Mouse (Mus musculus): ENCODE measurements around the gene Sppl3. TPM values are rescaled to one million over a fixed set of nuclear protein-coding genes. Genes with fewer than 3 reads are reported as not detected.
"Not testable (repeated sequence)": the region's sequence is repeated elsewhere in the genome, so short reads cannot be mapped to it uniquely, and the experiment has no call there.

Gene Sppl3
- polyA plus RNA-seq, 1 experiment from 2014 or later = 39.9 TPM

DNA sequence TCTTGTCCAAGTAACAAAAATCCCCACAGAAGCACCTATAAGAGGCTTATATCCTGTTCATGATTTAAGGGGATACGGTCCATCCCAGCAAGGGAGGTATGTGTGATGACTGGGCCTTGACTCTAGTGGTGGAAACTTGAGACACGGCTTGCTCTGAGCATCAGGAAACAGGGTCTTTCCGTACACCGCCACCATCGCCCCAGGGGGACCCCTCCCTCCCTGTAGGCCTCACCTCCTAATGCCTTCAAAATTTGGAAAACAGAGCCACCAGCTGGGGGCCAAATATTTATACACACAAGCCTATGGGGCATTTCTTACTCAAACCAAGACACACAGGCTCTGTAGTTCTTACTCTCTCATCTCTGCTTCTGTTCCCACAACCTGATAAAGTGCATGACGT is 80.8 kb downstream of the Sppl3 start:
- Histone ChIP-seq H3K27ac (replicated peaks in 1 of 2; ENCODE audit: control insufficient read depth in 1 of 2, insufficient read depth in 1 of 2, low read depth in 2 of 2, low read length in 2 of 2) (no peak overlapping the region), H3K4me3 (ENCODE audit: control insufficient read depth in 1 of 2, insufficient read depth in 1 of 2, low read depth in 1 of 2, low read length in 2 of 2) (no peak overlapping the region), H3K4me2 (ENCODE audit: low read length) (no peak overlapping the region), H3K27me3 (ENCODE audit: control insufficient read depth, insufficient read depth, low read length) (no peaks in the 10 kb centered on the region), H3K9me3 (ENCODE audit: control insufficient read depth, low read length) (0 out of 2 replicates have a peak, but pooled peaks cover 3% of the 10 kb centered on the region), H3K4me1 (ENCODE audit: control insufficient read depth in 2 of 2, insufficient read depth in 2 of 2, low read length in 2 of 2) (peaks cover 3 to 11% of the 10 kb centered on the region in 2 experiments; a peak in 3 of 4 replicates), H3K9ac (ENCODE audit: low read length) (no peak overlapping the region), H3K36me3 (ENCODE audit: control insufficient read depth, insufficient read depth, low read length) (peaks cover 79% of the 10 kb centered on the region)
- 95% methylated on average over 6 of the region's 6 CpGs for WGBS
- ATAC-seq (ENCODE audit: insufficient number of reproducible peaks, insufficient read depth, low FRiP score, low read depth) = no peak

DNA sequence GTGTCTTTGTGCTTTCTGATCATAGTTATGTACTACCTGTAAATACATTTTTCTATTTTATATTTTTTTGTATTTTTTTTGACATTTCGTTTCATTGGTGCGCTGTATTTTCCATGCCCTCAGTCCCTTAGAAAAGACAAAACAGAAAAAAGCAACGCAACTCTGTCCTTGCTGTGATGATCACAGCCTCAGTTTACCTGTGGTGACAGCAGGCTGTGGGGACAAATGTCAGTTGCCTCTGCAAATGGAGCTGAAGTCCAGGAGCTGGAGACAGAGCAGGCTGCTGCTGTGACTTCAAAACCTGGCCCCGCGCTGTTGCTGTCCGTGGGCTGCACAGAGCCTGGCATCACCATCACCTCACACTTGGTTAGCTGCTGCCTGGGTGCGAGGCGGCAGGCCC is 87.3 kb downstream of the Sppl3 start, which contains the start of gene Gm10401:
Gm10401 (minus strand) TSS at position 101 of the 400 bp plus-strand sequence.
- H3K9me3 ChIP-seq (ENCODE audit: control insufficient read depth, low read length) = no peaks in the 10 kb centered on the region
- H3K4me2 ChIP-seq (ENCODE audit: low read length) = no peak within 1 kb of the TSS
- H3K4me3 ChIP-seq (ENCODE audit: control insufficient read depth in 1 of 2, insufficient read depth in 1 of 2, low read depth in 1 of 2, low read length in 2 of 2) = no peak within 1 kb of the TSS
- H3K9ac ChIP-seq (ENCODE audit: low read length) = no peak within 1 kb of the TSS
- no peak for ATAC-seq (ENCODE audit: insufficient number of reproducible peaks, insufficient read depth, low FRiP score, low read depth)
- peaks cover 0 to 8% of the 10 kb centered on the region in 2 experiments; a peak in 3 of 4 replicates for H3K4me1 ChIP-seq (ENCODE audit: control insufficient read depth in 2 of 2, insufficient read depth in 2 of 2, low read length in 2 of 2)
- H3K36me3 ChIP-seq (ENCODE audit: control insufficient read depth, insufficient read depth, low read length) = peaks cover 74% of the 10 kb centered on the region
- no peaks in the 10 kb centered on the region for H3K27me3 ChIP-seq (ENCODE audit: control insufficient read depth, insufficient read depth, low read length)
- 89% methylated on average over 8 of the region's 8 CpGs for WGBS
- no peak within 1 kb of the TSS for H3K27ac ChIP-seq (replicated peaks in 1 of 2; ENCODE audit: control insufficient read depth in 1 of 2, insufficient read depth in 1 of 2, low read depth in 2 of 2, low read length in 2 of 2)

DNA sequence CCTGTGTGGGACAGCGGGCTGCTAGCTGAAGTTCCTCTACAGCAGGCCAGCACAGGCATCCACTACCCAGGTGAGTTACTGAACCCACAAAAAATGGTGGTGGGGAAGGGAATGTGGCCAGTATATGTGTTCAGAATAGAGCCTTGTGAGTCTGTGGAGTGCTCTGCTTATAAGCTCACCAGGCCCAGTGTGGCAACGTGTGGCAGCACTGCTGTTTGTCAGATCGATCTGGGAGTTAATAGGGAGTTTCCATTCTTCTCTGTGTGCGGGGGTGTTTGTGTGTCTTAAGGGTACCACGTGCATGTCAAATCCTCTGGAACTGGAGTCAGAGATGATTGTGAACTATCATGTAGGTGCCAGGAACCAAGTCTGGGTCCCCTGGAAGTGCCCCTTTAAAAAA is 88.6 kb downstream of the Sppl3 start:
- Histone ChIP-seq H3K9ac (ENCODE audit: low read length) (no peak overlapping the region), H3K27ac (replicated peaks in 1 of 2; ENCODE audit: control insufficient read depth in 1 of 2, insufficient read depth in 1 of 2, low read depth in 2 of 2, low read length in 2 of 2) (no peak overlapping the region), H3K36me3 (ENCODE audit: control insufficient read depth, insufficient read depth, low read length) (peaks cover 73% of the 10 kb centered on the region), H3K4me3 (ENCODE audit: control insufficient read depth in 1 of 2, insufficient read depth in 1 of 2, low read depth in 1 of 2, low read length in 2 of 2) (no peak overlapping the region), H3K4me1 (ENCODE audit: control insufficient read depth in 2 of 2, insufficient read depth in 2 of 2, low read length in 2 of 2) (no peaks in the 10 kb centered on the region; a peak in 1 of 4 replicates), H3K4me2 (ENCODE audit: low read length) (no peak overlapping the region), H3K27me3 (ENCODE audit: control insufficient read depth, insufficient read depth, low read length) (no peaks in the 10 kb centered on the region), H3K9me3 (ENCODE audit: control insufficient read depth, low read length) (no peaks in the 10 kb centered on the region)
- WGBS = 77% methylated on average over 5 of the region's 5 CpGs
- no peak for ATAC-seq (ENCODE audit: insufficient number of reproducible peaks, insufficient read depth, low FRiP score, low read depth)

DNA sequence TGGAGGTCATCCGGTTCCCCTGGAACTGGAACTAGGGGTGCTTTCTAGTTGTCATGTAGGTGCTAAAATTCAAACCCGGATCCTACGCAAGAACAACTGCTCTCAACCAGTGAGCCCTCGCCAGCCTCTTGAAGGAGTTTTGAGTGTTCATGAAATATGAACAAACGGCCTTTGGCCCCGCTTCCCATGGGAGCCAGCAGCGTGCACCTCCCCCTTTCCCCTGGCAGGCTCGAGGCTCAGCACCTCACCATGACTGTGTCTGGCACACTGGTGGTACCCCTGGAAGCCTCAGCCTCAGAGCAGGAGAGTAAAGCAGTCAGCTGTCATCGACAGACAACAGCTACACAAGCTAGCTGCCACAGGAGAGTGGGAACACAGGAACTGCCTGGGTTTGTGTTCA is 89.1 kb downstream of the Sppl3 start:
- H3K4me3 ChIP-seq (ENCODE audit: control insufficient read depth in 1 of 2, insufficient read depth in 1 of 2, low read depth in 1 of 2, low read length in 2 of 2) = no peak overlapping the region
- 80% methylated on average over 9 of the region's 9 CpGs for whole genome bisulfite sequencing
- H3K36me3 ChIP-seq (ENCODE audit: control insufficient read depth, insufficient read depth, low read length) = peaks cover 70% of the 10 kb centered on the region
- ATAC-seq (ENCODE audit: insufficient number of reproducible peaks, insufficient read depth, low FRiP score, low read depth) = no peak
- H3K4me2 ChIP-seq (ENCODE audit: low read length) = no peak overlapping the region
- H3K4me1 ChIP-seq (ENCODE audit: control insufficient read depth in 2 of 2, insufficient read depth in 2 of 2, low read length in 2 of 2) = no peaks in the 10 kb centered on the region; a peak in 1 of 4 replicates
- no peaks in the 10 kb centered on the region for H3K27me3 ChIP-seq (ENCODE audit: control insufficient read depth, insufficient read depth, low read length)
- no peaks in the 10 kb centered on the region for H3K9me3 ChIP-seq (ENCODE audit: control insufficient read depth, low read length)
- H3K9ac ChIP-seq (ENCODE audit: low read length) = no peak overlapping the region
- H3K27ac ChIP-seq (replicated peaks in 1 of 2; ENCODE audit: control insufficient read depth in 1 of 2, insufficient read depth in 1 of 2, low read depth in 2 of 2, low read length in 2 of 2) = no peak overlapping the region

DNA sequence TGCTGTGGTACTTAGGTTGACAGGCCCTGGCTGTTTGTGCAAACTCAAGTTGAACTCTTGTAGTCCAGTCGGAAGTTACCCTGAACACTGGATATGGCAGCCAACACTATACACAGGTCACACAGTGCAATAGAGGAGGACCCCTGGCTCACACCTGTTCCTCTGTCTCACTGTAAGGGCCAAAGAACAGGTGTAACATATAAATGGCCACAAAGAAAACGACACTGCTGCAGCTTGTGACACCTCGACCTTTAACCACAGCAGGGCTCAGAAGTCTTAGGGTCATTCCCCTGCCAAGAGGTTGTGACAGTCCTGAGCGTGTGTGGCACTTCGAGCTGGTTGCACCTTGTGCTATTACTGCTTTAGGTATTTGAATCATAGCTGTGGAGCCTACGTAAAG is 89.5 kb downstream of the Sppl3 start:
- no peak overlapping the region for H3K27ac ChIP-seq (replicated peaks in 1 of 2; ENCODE audit: control insufficient read depth in 1 of 2, insufficient read depth in 1 of 2, low read depth in 2 of 2, low read length in 2 of 2)
- H3K9me3 ChIP-seq (ENCODE audit: control insufficient read depth, low read length) = no peaks in the 10 kb centered on the region
- no peaks in the 10 kb centered on the region for H3K4me1 ChIP-seq (ENCODE audit: control insufficient read depth in 2 of 2, insufficient read depth in 2 of 2, low read length in 2 of 2)
- H3K4me3 ChIP-seq (ENCODE audit: control insufficient read depth in 1 of 2, insufficient read depth in 1 of 2, low read depth in 1 of 2, low read length in 2 of 2) = no peak overlapping the region
- H3K27me3 ChIP-seq (ENCODE audit: control insufficient read depth, insufficient read depth, low read length) = no peaks in the 10 kb centered on the region
- ATAC-seq (ENCODE audit: insufficient number of reproducible peaks, insufficient read depth, low FRiP score, low read depth) = no peak
- WGBS = 88% methylated on average over 6 of the region's 6 CpGs
- no peak overlapping the region for H3K9ac ChIP-seq (ENCODE audit: low read length)
- H3K36me3 ChIP-seq (ENCODE audit: control insufficient read depth, insufficient read depth, low read length) = peaks cover 66% of the 10 kb centered on the region
- no peak overlapping the region for H3K4me2 ChIP-seq (ENCODE audit: low read length)

DNA sequence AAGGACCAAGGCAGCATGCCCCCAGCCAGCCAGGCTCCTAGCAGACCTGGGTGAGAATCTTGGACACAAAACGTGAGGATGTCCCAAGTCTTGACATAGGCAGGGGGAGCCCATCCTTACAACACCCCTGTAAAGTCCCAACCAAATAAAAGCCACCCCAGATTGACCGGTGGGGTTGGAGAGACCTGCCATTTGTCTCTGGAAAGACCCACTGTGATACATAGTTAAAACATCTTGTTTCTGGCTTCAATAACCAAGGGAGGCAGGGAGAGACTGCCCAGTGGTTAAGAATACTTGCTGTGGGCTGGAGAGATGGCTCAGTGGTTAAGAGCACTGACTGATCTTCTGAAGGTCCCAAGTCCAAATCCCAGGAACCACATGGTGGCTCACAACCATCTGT is 91.3 kb downstream of the Sppl3 start:
- ATAC-seq (ENCODE audit: insufficient number of reproducible peaks, insufficient read depth, low FRiP score, low read depth) = no peak
- H3K9me3 ChIP-seq (ENCODE audit: control insufficient read depth, low read length) = no peaks in the 10 kb centered on the region
- no peaks in the 10 kb centered on the region for H3K4me1 ChIP-seq (ENCODE audit: control insufficient read depth in 2 of 2, insufficient read depth in 2 of 2, low read length in 2 of 2)
- H3K27me3 ChIP-seq (ENCODE audit: control insufficient read depth, insufficient read depth, low read length) = no peaks in the 10 kb centered on the region
- no peak overlapping the region for H3K27ac ChIP-seq (replicated peaks in 1 of 2; ENCODE audit: control insufficient read depth in 1 of 2, insufficient read depth in 1 of 2, low read depth in 2 of 2, low read length in 2 of 2)
- WGBS = 80% methylated on average over 2 of the region's 2 CpGs
- H3K4me3 ChIP-seq (ENCODE audit: control insufficient read depth in 1 of 2, insufficient read depth in 1 of 2, low read depth in 1 of 2, low read length in 2 of 2) = no peak overlapping the region
- H3K4me2 ChIP-seq (ENCODE audit: low read length) = no peak overlapping the region
- H3K9ac ChIP-seq (ENCODE audit: low read length) = no peak overlapping the region
- peaks cover 49% of the 10 kb centered on the region for H3K36me3 ChIP-seq (ENCODE audit: control insufficient read depth, insufficient read depth, low read length)

DNA sequence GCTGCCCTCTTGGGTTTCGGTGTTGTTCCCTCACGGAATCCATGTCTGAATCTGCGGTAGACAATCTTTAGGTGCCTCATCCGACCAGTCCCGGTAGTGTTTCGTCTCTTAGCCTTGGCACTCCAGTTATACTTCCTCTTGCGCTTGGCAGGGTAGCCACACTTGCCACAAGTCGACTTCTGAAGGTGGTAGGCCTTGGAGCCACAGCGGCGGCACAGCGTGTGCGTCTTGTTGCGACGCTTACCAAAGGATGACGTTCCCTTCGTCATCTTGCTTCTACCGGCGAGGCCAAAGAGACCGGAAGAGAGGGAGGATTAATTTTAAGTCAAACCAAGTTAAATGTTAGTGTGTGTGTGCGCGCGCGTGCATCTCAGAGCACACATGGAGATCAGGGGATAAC is 92.3 kb downstream of the Sppl3 start:
- not testable (repeated sequence) for H3K4me1 ChIP-seq (ENCODE audit: control insufficient read depth in 2 of 2, insufficient read depth in 2 of 2, low read length in 2 of 2); ATAC-seq (ENCODE audit: insufficient number of reproducible peaks, insufficient read depth, low FRiP score, low read depth); H3K4me3 ChIP-seq (ENCODE audit: control insufficient read depth in 1 of 2, insufficient read depth in 1 of 2, low read depth in 1 of 2, low read length in 2 of 2); H3K9me3 ChIP-seq (ENCODE audit: control insufficient read depth, low read length); H3K27ac ChIP-seq (replicated peaks in 1 of 2; ENCODE audit: control insufficient read depth in 1 of 2, insufficient read depth in 1 of 2, low read depth in 2 of 2, low read length in 2 of 2); H3K9ac ChIP-seq (ENCODE audit: low read length); H3K27me3 ChIP-seq (ENCODE audit: control insufficient read depth, insufficient read depth, low read length); H3K4me2 ChIP-seq (ENCODE audit: low read length)
- peaks cover 45% of the 10 kb centered on the region for H3K36me3 ChIP-seq (ENCODE audit: control insufficient read depth, insufficient read depth, low read length)
- 96% methylated on average over 23 of the region's 23 CpGs for WGBS

DNA sequence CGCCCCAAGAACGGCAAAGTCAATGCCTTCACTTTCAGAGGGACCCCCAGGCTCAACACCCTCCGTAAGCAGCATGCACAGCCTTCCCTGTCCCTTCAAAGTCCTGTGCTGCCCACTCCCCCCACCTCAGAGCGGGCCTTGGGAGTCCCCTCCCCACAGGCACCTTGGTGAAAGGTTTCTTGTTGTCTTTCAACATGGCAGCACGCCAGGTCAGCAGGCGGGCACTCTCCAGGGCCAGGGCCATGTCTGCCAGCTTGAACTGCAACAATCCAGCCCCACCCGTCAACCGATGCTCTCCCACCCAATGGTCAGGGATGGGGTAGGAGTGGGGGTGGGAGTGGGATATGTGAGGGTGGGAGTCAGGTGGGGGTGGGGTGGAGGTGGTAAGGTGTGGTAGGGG is 100.2 kb downstream of the Sppl3 start:
- H3K36me3 ChIP-seq (ENCODE audit: control insufficient read depth, insufficient read depth, low read length) = peaks cover 68% of the 10 kb centered on the region
- H3K4me2 ChIP-seq (ENCODE audit: low read length) = no peak overlapping the region
- no peaks in the 10 kb centered on the region for H3K27me3 ChIP-seq (ENCODE audit: control insufficient read depth, insufficient read depth, low read length)
- H3K9me3 ChIP-seq (ENCODE audit: control insufficient read depth, low read length) = no peaks in the 10 kb centered on the region
- WGBS = 91% methylated on average over 8 of the region's 8 CpGs
- no peak overlapping the region for H3K27ac ChIP-seq (replicated peaks in 1 of 2; ENCODE audit: control insufficient read depth in 1 of 2, insufficient read depth in 1 of 2, low read depth in 2 of 2, low read length in 2 of 2)
- no peak overlapping the region for H3K9ac ChIP-seq (ENCODE audit: low read length)
- H3K4me1 ChIP-seq (ENCODE audit: control insufficient read depth in 2 of 2, insufficient read depth in 2 of 2, low read length in 2 of 2) = no peaks in the 10 kb centered on the region
- H3K4me3 ChIP-seq (ENCODE audit: control insufficient read depth in 1 of 2, insufficient read depth in 1 of 2, low read depth in 1 of 2, low read length in 2 of 2) = no peak overlapping the region
- no peak for ATAC-seq (ENCODE audit: insufficient number of reproducible peaks, insufficient read depth, low FRiP score, low read depth)

Measured in heart, embryonic 14.5 days (tissue).